In genomic region chr7:74709006-74709405, GRCm38 (mm10) we compare ENCODE assay signal across 12 mouse cellular contexts.
A peak's percentile ranks its signal among the peaks of the same experiment; 100 is the strongest.
DNase-seq lines count a peak whose midpoint lies in the region; ATAC-seq and TF ChIP-seq lines count a peak whose summit lies in the region.
"Had no signal": no experiment of that assay in that cellular context is flagged by ENCODE, and none has a peak within 500 bp of the region (broad histone marks: within the 10 kb centered on the region; RNA-seq: fewer than 3 reads in every experiment).

No protein-coding gene starts in this region.

- WGBS in forebrain, embryonic 12.5 days: 55% methylated on average over 5 of the region's 5 CpGs
- WGBS in hindbrain, postnatal 0 days: 29% methylated on average over 5 of the region's 5 CpGs
- WGBS in midbrain, embryonic 12.5 days: 15% methylated on average over 5 of the region's 5 CpGs
- 58% methylated on average over 5 of the region's 5 CpGs for WGBS in lung, adult 2 months

- no peak for TF ChIP-seq CTCF in hindbrain, postnatal 0 days (IDR thresholded peaks at IDR 0.05; ENCODE audit: low read depth)
- no peak for TF ChIP-seq CTCF in lung, adult 2 months (IDR thresholded peaks at IDR 0.05; ENCODE audit: insufficient read depth, low read length)

- no peaks in the 10 kb centered on the region for H3K9me3 ChIP-seq in forebrain, embryonic 12.5 days
- H3K9me3 ChIP-seq in hindbrain, postnatal 0 days (ENCODE audit: low read length): no peaks in the 10 kb centered on the region
- H3K9me3 ChIP-seq in midbrain, embryonic 12.5 days: no peaks in the 10 kb centered on the region
- H3K9me3 ChIP-seq: intestine, embryonic 15.5 days had no signal

- H3K9ac ChIP-seq in forebrain, embryonic 12.5 days: no peak overlapping the region
- H3K9ac ChIP-seq in hindbrain, postnatal 0 days (replicated peaks; ENCODE audit: low read length): no peak overlapping the region
- no peak overlapping the region for H3K9ac ChIP-seq in midbrain, embryonic 12.5 days (replicated peaks)
- H3K9ac ChIP-seq: intestine, embryonic 15.5 days had no signal

- no peaks in the 10 kb centered on the region for H3K27me3 ChIP-seq in forebrain, embryonic 12.5 days
- no peaks in the 10 kb centered on the region for H3K27me3 ChIP-seq in hindbrain, postnatal 0 days (ENCODE audit: insufficient read depth, low read length)
- peaks cover 9% of the 10 kb centered on the region; the same call in 1 of the 2 replicates for H3K27me3 ChIP-seq in midbrain, embryonic 12.5 days
- H3K27me3 ChIP-seq: intestine, embryonic 15.5 days had no signal

- DNase-seq in R1 (ENCODE audit: low read depth, low spot score): peak; percentile 20
- DNase-seq in hindbrain, postnatal 0 days (ENCODE audit: low spot score): peak; percentile 61
- no peak for DNase-seq in c-Kit-positive CD71-positive TER-119-positive erythroid progenitor cells, embryonic 14.5 days (ENCODE audit: low spot score)
- no peak for DNase-seq in lung, adult 2 months
- no peak for DNase-seq in thymus, postnatal 36 days
- no peak for DNase-seq in ovary, adult 18-20 months (ENCODE audit: low spot score)
- DNase-seq: gastrocnemius, postnatal 10 days had no signal

- H3K36me3 ChIP-seq in forebrain, embryonic 12.5 days (replicated peaks): no peaks in the 10 kb centered on the region
- H3K36me3 ChIP-seq in hindbrain, postnatal 0 days (ENCODE audit: insufficient read depth, low read length): no peaks in the 10 kb centered on the region
- no peaks in the 10 kb centered on the region for H3K36me3 ChIP-seq in midbrain, embryonic 12.5 days
- H3K36me3 ChIP-seq: intestine, embryonic 15.5 days had no signal

- H3K4me3 ChIP-seq in forebrain, embryonic 12.5 days (replicated peaks): no peak overlapping the region
- H3K4me3 ChIP-seq in hindbrain, postnatal 0 days (ENCODE audit: low read length): no peak overlapping the region
- H3K4me3 ChIP-seq in midbrain, embryonic 12.5 days: no peak overlapping the region
- no peak overlapping the region for H3K4me3 ChIP-seq in lung, adult 2 months (replicated peaks; ENCODE audit: extremely low read depth, low read depth, low read length)
- H3K4me3 ChIP-seq: intestine, embryonic 15.5 days; myocyte had no signal

- TF ChIP-seq POLR2A in lung, adult 2 months (IDR thresholded peaks at IDR 0.05; ENCODE audit: borderline replicate concordance, extremely low read depth, low read depth, low read length): no peak

- H3K27ac ChIP-seq in forebrain, embryonic 12.5 days: no peak overlapping the region
- H3K27ac ChIP-seq in hindbrain, postnatal 0 days: peak overlapping the region; percentile 54
- H3K27ac ChIP-seq in midbrain, embryonic 12.5 days (replicated peaks): peak overlapping the region; percentile 70
- H3K27ac ChIP-seq: intestine, embryonic 15.5 days had no signal

- H3K4me1 ChIP-seq in forebrain, embryonic 12.5 days: peaks cover 17% of the 10 kb centered on the region
- peaks cover 5% of the 10 kb centered on the region; the same call in 1 of the 2 replicates for H3K4me1 ChIP-seq in hindbrain, postnatal 0 days (ENCODE audit: insufficient read depth, low read length)
- peaks cover 14% of the 10 kb centered on the region for H3K4me1 ChIP-seq in midbrain, embryonic 12.5 days
- H3K4me1 ChIP-seq in lung, adult 2 months (ENCODE audit: control insufficient read depth, insufficient read depth, low read length): no peaks in the 10 kb centered on the region
- H3K4me1 ChIP-seq: intestine, embryonic 15.5 days had no signal

- H3K4me2 ChIP-seq in forebrain, embryonic 12.5 days: no peak overlapping the region
- H3K4me2 ChIP-seq in hindbrain, postnatal 0 days (ENCODE audit: low read depth, low read length): no peak overlapping the region
- no peak overlapping the region for H3K4me2 ChIP-seq in midbrain, embryonic 12.5 days (replicated peaks)
- H3K4me2 ChIP-seq: intestine, embryonic 15.5 days; liver, embryonic 11.5 days had no signal

- 0 out of 2 replicates have a peak, but pooled peaks have one; percentile 20 for ATAC-seq in forebrain, embryonic 12.5 days (ENCODE audit: low FRiP score)
- ATAC-seq in hindbrain, postnatal 0 days: peak; percentile 71
- peak; percentile 70 for ATAC-seq in midbrain, embryonic 12.5 days (ENCODE audit: low FRiP score, low read depth)
- ATAC-seq: intestine, embryonic 15.5 days had no signal

Comparison
In these comparisons a context has a peak if more than half of its experiments do, and no peak if none do; other contexts are left out.
1. DNase-seq: peak in R1 (single experiment) and hindbrain, postnatal 0 days (single experiment); none in c-Kit-positive CD71-positive TER-119-positive erythroid progenitor cells, embryonic 14.5 days (single experiment), lung, adult 2 months (single experiment), thymus, postnatal 36 days (0 of 2) and ovary, adult 18-20 months (single experiment).
2. ATAC-seq: peak in every context shown above with its lines; median percentile 71 in hindbrain, postnatal 0 days; 70 in midbrain, embryonic 12.5 days; 20 in forebrain, embryonic 12.5 days.